Mouse (Mus musculus): ENCODE measurements around the gene Npas4.
A peak's percentile ranks its signal among the peaks of the same experiment; 100 is the strongest.
"Not testable (repeated sequence)": the region's sequence is repeated elsewhere in the genome, so short reads cannot be mapped to it uniquely, and the experiment has no call there.

The Npas4 gene

GRCm38 (mm10) chr19:4992904-4993303 is 2.8 kb upstream of the Npas4 start:
- peak; percentile 81 to 92 for DNase-seq (ENCODE audit: low spot score in 2 of 2)

DNA sequence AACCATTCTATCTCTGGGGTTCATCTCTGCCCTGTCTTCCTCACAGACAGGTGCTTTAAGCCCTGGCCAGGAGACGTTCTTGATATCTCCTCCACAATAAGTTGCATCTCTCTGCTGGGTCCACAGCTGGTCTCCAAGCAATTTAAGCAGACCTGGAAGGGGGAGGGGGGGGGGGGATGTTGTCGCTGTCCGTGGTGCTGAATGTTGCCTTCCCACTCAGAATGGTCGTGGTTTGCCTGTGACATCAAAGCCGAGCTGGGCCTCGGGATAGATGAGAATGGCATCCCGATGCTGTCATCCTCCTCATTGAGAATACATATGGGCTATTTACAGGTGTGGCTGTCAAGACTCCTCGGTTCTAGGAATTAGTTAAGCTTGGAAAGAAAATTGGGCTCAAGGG is 2.3 kb upstream of the Npas4 start:
- no peak for DNase-seq (ENCODE audit: low spot score in 2 of 2)

GRCm38 (mm10) chr19:4990716-4991115 is 600 bp upstream of the Npas4 start:
- peak; percentile 54 to 59 for DNase-seq (ENCODE audit: low spot score in 2 of 2)

DNA sequence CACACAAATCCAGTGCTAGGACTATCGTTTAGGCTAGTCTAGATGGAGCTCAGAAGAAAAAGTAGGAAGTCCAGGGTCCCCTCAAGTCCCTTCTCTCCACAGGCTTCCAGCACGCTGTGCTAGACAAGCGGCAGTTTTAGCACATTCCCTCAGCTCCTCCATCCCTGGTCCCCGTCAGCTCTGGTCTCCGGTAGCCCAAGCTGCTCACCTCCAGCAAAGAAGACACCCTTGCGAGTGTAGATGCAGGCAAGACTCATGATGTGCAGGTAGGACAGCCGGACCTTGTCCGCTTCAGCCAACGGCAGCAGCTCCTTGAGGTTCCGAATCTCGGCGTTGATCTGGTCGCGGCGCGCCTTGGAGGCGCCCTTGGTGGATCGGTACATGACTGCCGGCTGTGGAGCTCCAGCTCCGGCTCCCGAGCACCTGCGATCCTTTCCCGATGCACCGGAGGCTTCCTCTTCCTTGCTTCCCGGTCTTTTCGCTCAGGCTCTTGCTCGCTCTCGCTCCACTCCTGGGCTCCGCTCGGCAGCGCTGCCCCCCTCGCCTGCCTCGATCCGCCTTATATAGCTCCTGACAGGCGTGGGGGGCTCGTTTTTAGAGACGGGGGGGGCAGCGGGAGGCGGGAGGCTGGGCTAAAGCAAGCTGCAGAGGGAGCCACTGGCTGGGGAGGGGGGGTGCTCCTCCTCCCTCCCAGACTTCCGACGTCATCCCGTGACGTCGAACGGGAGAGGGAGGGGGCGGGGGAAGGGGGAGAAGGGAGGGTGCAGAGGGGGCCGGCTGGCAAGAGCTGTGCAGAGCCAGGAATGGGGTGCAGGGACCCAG is 471 bp downstream of the Npas4 start:
- peak; percentile 83 to 86 for DNase-seq (ENCODE audit: low spot score in 2 of 2)

- peak; percentile 73 to 74 for DNase-seq (ENCODE audit: low spot score in 2 of 2)
Observed at GRCm38 (mm10) chr19:4989013-4989412, 1.1 kb downstream of the Npas4 start.

- DNase-seq (ENCODE audit: low spot score in 2 of 2), result peak in 1 of 2 experiments; percentile 81
Observed at GRCm38 (mm10) chr19:4981767-4982166, 8.3 kb downstream of the Npas4 start.

- no peak for DNase-seq (ENCODE audit: low spot score in 2 of 2)
Observed at GRCm38 (mm10) chr19:4968236-4968635, 21.9 kb downstream of the Npas4 start.

DNA sequence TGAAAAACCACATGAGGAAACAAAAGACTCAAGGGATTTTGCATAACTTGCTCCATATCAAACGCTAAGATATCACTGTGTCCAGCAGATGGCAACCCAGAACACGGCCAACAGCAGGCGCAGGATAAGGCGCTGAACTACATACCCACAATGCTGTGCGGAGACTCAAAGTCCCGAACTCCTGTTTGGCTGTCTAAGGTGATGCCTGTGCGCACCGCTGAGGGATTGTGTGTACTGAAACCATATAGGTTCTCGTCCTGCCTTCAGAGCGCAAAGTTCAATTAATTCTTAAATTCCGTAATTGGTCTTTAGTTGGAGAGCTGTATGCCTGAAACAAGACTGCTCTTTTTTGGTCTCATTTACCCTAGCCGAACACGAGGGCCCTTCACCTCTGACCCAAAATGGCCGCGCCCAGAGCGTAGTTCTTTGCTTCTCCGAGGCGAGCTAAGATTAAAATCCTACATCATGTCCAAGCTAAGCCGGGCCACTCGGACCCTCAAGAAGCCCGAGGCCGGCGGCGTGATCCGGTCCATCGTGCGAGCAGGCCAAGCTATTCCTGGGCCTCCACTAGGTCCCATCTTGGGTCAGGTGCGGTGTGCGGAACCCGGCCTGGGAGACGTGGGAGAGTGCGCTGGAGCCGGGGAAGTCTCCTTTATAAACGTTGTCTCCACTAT is 28.1 kb downstream of the Npas4 start, which contains the start of gene Mrpl11:
Mrpl11 (plus strand) TSS at position 220 of the 674 bp plus-strand sequence.
- DNase-seq (ENCODE audit: low spot score in 2 of 2), result peak; percentile 92 to 96

DNA sequence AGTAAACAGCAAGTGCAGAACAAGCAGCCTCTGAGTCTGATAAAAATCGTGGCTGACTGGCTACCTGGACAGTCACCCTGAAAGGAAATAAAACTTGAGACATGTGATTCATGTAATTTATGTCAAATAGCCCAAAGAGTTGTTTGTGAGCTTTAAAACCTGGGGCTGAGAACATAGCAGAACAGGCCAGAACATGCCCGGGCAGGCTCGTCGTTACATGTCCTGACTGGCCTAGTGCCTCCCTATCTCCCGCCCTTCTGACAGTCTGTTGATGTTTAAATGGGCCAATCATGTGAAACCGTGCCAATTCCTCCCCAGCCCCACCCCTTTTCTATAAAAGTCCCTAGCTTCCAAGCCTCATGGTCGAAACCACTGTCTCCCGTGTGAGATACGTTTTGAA is 41.5 kb downstream of the Npas4 start:
- not testable (repeated sequence) for DNase-seq (ENCODE audit: low spot score in 2 of 2)

DNA sequence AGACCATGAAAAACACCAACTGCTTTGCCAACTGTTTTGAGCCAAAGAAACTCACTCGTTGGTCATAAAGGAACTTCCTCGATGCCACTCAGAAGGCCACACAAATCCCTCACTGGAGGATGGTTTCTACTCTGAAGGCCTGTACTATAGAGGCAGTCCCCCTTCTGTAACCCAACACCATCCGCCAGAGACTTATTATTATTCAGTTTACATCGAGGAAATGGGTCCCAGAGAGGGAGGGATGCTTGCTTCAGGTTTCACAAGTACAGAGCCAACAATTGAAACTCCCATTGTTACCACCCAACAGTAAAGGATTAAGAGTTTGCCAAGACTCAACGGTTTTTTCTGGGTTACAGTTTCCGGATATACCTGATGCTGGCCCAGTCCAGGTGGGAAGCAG is 44.6 kb downstream of the Npas4 start:
- DNase-seq (ENCODE audit: low spot score in 2 of 2), result no peak

DNA sequence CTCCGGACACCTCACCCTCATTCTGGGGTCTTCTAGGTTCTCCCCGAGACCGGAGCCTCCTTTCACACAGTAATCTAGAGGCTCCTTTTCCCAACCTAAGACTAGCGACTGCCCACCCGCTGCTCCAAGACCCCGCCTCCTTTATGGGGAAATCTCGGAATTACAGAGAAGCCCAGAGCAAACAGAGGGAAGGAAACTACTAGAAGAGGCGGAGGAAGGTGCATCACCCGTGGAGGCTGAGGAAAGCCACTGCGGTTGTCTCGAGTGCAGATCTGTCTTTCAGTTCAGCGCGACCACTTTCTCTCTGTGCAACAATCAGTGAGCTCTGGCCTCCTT is 46.9 kb downstream of the Npas4 start:
- no peak for DNase-seq (ENCODE audit: low spot score in 2 of 2)

- DNase-seq (ENCODE audit: low spot score in 2 of 2), result peak; percentile 65 to 75
Observed at GRCm38 (mm10) chr19:4942551-4943252, 47.4 kb downstream of the Npas4 start, which contains the start of gene Peli3. Gene Peli3 (minus strand): TSS chr19:4943127.

GRCm38 (mm10) chr19:4937444-4938310 is 52.4 kb downstream of the Npas4 start:
- no peak for DNase-seq (ENCODE audit: low spot score in 2 of 2)

DNA sequence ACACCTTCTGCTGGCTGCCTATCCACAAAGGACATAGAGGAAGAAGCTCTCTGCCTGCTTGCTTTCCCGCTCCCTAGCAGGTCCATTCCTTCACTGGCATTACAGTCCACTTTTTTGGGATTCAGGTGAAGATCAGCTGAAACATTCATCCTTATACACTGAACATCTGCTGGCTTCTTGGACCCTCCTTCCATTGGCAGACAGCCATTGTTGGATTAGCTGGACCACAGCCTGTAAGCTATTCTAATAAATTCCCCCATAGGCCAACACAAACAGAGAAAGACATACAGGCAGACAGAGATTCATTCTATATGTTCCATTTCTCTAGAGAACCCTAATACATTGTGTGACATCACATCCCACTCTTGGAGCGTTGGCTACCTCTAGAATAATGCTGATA is 53.2 kb downstream of the Npas4 start:
- no peak for DNase-seq (ENCODE audit: low spot score in 2 of 2)
